Mouse (Mus musculus) cerebellum, adult 9-11 months (tissue): ENCODE results near the gene Lgr4.

Experiments used
- DNase-seq: peaks from one replicate; pipeline ENCODE4 v3.0.0; 2022

Gene Lgr4

DNA sequence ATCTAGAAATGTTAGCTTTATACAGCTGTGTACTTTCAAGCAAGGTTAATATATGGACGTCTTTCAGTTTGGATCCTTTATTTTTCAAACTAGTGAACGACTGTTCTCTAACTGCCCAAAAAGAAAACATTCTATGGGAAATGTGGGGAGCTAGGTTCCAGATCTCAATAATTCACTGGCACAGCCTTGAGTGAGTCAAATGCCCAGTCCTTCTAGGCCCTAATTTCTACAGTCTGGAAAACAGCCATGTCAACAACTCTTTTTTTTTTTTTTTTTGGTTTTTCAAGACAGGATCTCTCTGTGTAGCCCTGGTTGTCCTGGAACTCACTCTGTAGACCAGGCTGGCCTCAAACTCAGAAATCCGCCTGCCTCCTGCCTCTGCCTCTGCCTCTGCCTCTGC lies 4.9 kb downstream of the Lgr4 start:
- DNase-seq: no peak

DNA sequence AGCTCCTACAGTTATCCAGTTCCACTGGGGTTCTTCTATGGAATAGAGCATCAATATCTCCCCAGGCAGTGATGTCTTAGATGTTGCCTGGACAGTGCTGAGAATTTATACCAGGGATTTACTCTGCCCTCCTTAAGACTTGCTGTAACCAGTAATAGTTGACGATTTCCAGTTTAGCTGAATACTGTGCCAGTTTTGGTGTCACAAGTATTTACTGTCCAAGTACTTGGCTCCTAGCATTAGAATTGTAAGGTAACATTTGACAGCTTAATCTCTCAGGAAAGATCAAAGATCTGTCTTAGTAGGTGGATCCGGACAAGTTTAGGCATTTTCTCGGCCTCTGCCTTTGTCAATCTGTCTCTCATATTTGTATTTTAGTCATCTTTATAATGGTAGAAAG lies 5.6 kb downstream of the Lgr4 start:
- DNase-seq: no peak

DNA sequence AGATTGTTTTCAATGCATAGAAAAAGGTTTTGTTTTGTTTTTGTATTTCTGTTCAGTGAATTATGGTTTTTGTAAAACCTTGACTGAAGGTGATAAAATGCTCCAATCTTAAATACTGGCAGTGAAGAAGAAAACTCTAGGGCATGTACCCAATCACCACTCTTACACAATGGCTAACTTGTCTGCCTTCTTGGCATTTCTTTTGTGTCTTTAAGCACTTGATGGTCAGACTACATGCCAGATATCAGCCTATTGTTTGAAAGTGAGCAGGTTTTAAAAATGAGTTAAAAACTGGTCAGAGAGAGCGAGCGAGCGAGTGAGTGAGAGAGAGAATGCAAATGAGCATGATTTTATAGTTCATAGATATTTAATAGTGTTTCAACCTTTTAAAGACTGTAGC lies 6.5 kb downstream of the Lgr4 start:
- no peak for DNase-seq

DNA sequence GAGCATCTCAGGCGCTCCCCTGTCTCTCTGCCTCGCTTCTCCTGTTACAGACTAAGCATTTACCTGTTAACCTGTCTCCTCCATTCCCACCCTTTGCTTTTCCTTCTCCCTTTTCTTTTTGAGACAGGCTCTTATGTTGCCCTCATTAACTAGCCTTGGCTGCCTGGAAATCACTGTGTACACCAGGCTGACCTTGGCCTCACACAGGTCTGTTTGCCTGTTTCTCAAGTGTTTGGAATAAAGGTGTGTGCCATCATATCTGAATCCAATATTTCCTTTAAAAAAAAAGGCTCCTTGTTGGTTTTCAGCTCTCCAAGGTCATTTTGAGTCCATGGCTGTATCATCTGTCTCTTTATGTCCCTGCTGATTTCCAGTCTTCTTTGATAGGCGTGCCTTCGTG lies 9.5 kb downstream of the Lgr4 start:
- DNase-seq: no peak

DNA sequence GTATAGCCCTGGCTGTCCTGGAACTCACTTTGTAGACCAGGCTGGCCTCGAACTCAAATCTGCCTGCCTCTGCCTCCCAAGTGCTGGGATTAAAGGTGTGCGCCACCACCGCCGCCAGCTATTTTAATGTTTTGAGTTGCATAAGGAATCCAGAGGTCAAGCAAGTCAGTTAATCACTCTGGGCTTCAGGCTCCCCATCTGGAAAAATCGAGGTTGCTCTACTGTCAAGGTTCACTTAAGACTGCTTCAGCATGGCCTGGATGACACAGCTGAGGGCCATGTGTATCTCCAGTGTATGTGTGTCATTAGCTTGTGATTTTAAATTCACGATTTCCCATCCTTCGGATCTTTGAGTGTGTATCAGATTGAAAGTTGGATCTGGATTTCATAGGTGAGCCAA lies 10.0 kb downstream of the Lgr4 start:
- no peak for DNase-seq

DNA sequence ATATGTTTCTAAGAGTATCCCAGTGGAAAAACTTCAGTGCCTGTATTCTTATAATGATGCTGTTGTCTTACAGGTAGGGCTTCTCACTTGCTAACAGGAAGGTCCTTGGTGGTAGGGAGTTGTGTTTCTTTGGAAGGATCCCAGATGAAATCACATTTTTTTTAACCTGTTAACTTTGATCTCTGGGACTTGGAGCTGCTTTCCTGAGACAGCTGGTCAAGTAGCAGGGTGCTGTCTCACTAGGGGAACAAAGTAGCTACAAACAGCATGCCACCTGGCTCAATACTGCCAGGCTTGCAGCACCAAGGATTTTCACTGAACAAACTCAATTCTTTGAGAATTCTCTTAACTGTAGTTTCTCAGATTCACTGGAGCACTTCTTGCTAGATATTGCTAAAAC lies 10.4 kb downstream of the Lgr4 start:
- DNase-seq: peak; percentile 83

DNA sequence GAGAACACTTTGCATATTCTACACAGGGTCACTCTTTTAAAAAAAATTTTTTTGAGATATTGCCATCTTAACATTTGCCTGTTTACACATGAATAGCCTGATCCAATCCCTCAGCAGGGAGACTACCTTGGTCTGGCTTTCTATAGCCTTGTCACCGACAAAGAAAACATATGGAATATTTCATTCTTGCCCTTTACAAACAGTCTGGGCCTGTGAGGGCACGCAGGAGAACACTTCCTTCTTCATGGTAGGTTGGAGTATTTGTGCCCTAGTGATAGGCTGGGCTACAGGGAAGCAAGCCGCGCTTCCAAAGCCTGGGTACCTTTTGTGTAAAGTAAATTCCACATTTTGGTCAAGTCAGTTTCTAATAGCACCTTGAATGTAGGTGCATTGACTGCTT lies 11.3 kb downstream of the Lgr4 start:
- DNase-seq: peak; percentile 72

DNA sequence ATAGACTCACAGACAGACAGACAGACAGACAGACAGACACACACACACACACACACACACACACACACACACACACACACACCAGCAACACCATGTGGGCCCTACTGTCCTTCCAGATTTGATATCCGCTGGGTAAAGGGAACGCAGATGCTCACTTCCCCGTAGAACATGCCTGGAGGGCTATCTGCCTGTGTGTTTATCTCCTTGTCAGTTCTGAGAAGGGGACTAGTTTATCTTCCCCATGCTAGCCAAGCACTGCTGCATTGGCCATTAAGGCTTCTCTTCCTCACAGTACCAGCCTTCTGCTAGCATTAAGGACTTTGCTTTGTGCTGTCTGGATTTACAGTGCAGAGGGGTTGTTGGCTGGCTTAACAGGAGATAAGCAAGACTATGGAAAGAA lies 11.8 kb downstream of the Lgr4 start:
- DNase-seq: no peak

DNA sequence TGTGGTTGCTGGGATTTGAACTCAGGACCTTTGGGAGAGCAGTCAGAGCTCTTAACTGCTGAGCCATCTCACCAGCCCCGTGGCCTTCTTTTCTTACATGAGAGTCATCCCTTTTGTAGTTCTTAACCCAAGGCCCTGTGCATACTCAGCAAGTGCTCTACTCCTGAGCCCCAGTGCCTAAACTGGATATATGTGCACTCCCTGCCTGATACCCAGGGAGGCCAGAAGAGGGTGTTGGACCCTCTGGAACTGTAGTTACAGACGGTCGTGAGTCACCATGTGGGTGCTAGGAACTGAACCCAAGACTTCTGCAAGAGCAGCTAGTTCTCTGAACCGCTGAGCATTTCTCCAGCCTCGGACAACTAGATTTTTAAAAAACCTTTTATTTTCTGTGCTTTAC lies 12.9 kb downstream of the Lgr4 start:
- no peak for DNase-seq

DNA sequence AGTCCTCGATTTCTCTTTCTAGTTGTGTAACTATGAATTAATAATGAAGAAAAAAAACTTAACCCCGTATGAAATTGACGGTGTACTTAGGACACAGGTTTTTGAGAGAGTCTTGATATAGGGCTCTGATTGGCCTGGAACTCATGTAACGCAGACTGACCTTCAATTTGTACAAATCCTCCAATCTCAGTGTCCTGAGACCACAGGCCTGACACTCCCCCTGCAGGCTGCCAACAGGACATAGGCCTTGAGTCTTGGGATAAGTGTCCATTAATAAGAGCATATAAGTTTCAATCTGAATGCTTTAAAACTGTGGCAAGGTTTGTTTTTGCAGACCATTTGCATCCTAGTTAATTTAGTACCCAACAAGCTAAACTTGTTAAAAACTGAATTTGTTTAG lies 13.3 kb downstream of the Lgr4 start:
- no peak for DNase-seq

DNA sequence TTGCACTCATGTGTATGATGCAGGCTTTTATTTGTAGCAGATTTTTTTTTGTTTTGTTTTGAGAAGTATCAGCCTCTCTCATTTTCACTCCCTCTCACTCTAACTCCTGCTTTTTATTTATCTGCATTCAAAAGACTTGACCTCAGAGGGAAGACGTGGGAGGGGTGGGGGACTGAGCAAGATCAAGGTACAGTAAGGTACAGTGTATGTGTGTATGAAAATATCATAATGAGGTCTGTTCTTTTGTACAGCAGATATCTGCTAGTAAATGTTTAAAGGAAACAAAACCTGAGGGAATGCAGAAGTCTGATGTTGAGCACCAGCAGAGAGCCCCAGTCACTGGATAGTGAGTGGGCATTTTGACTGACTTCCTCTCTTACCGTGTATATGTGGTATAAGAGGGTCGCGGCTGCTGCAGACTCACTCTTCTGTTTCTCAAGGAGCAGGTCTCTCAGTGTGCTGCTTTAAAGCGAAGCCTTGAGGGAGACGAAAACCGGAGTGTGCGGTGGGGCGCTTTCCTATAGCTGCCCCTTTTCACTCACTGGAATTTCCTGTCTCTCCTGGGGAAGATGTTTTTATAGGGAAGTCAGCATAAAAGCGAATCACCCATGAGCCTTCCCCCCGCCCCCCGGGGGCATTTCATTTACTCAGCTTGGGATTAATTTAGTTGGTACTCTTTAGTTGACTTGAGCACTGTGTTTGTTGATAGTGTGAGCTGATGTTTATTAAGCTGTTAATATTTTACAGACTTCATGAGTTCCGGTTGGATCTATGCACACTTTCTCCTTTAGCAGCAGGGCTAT lies 14.7 kb downstream of the Lgr4 start:
- no peak for DNase-seq

DNA sequence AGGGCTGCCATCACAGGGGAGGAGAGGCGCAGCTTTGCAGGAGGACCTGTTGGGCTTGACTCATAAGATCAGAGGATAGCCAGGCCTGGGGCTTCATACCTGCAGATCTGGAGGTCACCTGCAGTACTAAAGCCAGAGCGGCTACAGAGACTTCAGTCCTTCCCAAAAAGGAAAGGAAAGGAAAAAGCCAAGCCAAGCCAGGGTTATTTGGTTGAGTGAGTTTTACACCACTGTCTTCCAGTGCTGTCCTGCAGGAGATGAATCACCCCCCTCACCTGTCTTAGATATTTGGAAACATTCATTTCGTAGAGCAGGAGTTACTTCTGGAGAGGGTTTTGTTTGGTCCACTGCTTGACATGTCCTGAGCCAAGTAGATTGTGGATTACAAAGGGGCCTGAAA lies 15.7 kb downstream of the Lgr4 start:
- no peak for DNase-seq

DNA sequence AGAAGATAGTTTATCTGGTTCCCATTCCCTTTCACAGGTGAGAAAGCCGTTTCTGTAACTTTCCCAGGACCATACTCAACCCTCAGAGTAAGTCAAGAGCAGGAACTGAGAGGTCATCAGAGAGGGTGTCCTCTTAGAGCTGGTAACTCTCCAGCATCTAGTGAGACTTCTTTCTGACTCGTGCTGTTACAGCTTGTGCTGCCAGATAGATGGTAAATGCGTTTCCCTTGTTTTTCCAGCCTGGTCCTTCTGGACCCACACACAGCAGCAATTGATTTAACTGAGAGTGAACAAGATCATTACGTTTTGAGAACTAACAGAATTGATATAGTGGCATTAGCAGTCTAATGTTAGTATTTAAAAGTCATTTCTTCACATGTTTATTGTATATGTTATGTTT lies 16.6 kb downstream of the Lgr4 start:
- DNase-seq: no peak

DNA sequence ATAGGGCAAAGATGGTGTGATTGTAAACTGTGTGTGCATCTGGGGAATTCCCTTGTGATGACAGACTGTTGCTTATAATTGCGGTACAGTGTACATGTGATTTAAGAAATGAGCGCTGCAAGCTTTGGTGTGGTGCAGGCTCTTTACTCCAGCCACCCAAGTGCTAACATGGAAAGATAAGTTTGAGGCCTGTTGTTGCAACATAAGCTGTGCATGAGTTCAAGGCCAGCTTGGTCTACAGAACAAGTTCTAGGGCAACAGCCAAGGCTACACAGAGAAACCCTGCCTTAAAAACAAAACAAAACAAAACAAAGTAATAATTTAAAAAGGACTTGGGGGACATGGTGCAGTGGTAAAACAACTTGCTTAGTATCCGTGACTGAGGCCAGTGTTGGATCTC lies 17.7 kb downstream of the Lgr4 start:
- no peak for DNase-seq

DNA sequence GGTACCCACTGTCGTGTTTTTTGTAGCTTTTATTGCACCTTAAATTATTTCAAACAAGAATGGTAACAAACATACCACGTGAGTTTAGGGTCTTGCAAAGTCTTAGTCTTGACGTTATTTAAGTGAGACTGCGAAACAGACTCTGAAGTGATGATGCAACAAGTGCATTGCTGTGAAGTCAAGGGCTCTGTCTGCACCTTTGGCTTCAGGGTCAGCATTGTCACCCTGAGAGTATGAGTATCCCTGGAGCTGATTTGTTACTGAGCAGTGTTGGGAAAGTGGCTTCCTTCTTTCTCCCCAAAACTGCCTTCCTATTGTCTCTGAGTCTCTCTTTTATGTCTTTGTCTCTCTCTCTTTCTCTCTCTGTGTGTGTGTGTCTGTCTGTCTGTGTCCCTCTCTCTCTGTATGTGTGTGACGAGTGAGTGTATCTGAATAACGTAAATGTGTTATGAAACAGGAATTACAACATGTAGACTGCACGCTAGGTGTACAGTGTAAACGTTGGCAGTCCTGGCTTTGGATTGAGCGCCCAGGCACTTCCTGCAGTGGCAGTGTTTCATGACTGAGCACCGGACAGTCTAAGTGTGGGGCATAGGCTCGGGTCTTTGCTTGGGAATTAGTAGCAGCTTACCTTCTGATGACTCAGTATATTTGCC lies 18.4 kb downstream of the Lgr4 start:
- no peak for DNase-seq

DNA sequence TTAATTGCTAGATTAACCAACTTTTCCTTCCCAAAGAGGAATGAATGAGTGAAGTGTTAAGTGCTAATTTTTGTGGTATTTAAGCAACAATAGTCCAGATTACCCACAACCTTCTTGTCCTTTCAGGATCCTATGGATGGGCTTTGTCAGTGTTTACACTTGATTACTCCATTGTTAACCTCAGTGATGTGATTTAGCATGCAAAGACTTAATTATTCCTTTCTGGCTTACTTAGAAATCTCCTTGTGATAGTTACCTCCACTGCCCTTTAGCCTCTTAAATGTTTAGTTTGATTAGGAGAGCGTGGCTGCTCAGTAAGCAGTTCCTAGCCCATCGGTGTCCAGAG lies 18.9 kb downstream of the Lgr4 start:
- no peak for DNase-seq

DNA sequence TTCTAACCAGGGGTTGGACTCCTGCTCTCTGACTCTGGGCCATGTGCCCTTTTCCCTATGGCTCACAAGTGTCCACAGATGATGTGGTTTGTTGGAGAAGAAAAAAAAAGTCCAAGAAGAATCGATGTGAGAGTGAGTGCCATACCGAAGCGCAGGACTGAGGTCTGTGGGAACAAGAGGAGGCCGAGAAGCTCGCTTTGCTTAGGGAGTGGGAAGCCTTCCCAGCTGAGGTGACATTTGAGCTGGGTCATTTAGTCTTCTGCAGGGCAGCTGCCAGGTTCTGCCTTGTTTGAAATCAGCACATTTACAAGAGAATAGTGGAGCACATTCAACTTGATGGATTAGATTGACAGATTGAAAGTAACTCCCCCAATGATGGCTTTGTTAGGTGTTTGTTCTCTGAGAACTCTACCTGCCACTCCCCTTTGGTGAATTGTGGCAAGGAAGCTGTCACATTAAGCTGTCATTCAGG lies 24.6 kb downstream of the Lgr4 start:
- DNase-seq: no peak

DNA sequence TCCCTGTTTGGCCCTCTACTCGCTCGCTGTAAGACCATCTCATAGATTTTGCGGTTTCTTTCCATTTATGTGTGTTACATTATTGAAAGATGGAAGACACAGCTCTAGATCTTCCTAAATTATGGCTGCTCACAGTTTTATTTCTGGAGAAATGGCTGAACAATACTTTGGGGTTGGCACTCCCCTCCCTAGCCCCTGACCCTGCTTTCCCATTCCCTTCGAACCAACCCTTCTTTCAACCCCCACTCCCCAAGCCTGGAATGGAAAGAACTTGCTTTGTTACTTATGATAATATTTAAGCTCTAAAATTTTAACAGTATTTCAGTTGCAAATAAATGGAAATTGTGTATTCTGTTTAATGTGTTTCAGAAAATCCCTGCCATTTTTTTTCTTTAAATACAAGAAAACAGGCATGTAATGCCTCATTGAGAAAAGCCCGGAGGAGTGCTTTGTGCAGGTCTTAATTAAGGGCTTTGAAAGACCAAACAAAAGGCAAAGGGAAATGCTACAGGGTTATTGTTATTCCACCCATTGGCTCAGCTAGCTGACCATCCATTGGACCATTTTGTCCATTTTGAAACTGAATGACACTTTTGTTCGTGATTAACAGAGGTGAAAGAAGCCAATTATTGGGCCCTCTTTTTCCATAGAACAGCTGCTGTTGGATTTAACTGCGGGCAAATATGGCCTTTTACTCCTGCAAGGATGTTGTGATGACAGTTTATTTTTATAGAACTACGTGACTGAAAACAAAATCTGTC lies 25.5 kb downstream of the Lgr4 start:
- DNase-seq: no peak

DNA sequence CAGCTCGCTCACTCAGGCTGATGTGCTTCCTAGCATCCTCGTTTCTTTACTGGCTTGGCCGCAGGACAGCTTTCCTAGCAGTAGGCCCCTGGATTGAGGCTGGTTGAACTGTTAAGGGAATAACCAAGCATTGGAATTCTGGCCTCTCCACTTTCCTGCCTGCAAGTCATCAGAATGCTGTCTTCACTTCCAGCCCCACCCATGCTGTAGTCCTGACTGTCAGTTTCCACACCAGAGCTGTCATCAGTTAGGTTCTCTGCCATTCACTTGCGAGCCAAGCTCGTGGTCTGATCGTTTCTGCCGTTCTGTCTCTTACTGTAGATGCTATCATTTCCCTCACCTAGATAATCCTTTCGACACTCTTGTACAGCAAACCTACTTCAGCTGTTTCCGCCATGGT lies 27.5 kb downstream of the Lgr4 start:
- DNase-seq: no peak

DNA sequence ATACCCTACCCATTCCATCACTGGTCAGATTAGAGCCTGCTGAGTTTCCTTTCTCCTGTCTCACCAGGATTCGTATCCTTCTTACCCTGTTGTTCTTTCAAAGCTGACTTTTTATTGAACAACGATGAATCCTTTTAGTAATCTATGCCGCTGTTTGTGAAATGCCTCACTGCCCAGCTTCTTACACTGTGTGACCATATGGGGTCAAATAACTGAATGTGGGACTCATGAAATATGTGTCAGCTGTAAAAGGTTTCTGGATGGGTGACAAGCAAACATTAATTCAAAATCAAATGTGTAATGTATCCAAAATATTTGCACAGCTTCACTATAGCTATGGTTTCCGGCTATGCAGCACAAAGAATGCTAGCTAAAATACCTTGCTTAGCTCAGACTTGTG lies 28.1 kb downstream of the Lgr4 start:
- DNase-seq: no peak

DNA sequence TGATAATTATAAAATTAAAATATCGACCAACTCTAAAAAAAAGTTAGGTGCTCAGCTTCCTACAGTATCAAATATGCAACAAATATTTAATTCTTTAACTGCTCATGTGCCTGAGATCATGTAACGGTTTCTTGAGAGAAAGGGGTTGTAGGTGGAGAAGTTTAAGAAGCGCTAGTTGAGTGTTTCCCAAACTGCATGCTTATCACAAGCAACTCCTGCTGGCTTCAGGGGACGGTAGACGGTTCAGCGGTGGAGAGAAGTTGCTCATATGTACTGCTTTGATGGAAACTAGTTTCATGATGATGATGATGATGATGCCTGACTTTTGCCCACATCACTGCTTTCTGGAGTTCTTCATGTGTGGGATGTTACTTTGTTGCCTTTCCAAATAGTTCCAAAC lies 29.0 kb downstream of the Lgr4 start:
- DNase-seq: no peak

DNA sequence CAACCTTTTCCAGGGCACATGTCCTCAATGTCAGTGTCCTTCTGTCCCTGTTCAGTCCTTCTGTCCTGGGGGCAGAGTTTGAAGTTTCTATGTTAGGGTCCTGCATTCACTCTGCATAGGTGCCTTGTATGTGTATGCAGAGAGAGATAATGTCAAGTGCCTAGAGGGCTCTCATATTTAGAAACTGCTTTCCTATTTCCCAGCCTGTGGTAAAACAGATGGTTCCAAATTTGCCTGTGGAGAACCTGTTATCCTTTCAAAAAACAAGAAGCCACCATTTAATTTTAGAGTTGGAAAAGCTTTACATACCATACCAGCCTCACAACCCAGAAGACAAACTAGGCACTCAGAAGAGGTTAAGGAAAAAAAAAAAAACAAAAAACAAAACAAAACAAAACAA lies 32.1 kb downstream of the Lgr4 start:
- DNase-seq: no peak

DNA sequence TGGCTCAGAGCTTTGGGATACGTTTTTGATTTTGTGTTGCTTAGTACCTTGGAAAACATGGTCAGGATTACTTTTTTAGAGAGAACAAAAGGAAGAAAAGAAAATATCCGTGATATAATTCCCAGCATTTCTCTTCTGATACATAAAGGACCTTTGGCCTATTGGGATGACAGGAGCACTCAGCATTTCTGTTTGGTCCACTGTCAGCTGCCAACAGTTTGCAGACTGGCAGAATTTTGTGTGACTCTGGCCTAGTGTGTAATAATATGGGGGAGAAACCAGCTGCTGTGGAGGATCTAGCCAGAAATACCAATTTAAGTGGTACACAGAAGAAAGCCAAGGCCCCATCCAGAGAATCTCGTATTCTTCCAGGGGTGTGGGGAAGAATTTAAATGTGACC lies 32.9 kb downstream of the Lgr4 start:
- DNase-seq: no peak

DNA sequence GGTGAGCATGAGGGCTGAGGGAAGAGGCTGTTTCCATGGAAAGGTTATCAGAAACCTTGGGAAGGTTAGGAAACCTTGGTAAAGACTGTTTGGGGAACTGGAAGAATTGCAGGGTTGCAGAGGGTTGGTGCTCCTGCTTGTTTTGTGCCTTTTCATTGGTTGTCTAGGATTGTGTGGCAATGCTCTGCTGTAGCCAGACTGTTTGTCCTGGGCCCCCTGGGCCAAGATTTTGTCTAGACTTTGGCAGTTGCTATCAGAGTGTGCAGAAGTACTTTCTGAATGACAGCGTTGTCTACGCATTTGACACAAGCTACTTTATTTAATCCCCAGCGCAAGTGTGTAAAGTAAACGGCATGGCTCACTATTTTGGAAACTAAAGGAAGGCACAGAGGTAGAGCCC lies 33.6 kb downstream of the Lgr4 start:
- no peak for DNase-seq
